Mouse (Mus musculus) hindbrain, postnatal 0 days (tissue): ENCODE data around the gene Rps2. TPM values are rescaled to one million over a fixed set of nuclear protein-coding genes. Genes with fewer than 3 reads are reported as not detected.

ENCODE experiments used
- ATAC-seq: fragments of 200-750 bp; cut with Nextera tagmentation; 2 replicates; pipeline ENCODE4 v1.8.0; 2017; ENCODE audit warnings: mild to moderate bottlenecking, moderate TSS enrichment, moderate library complexity
- DNase-seq: peaks from one replicate; pipeline ENCODE4 v3.0.0-alpha.2; 2015; ENCODE audit warnings: low spot score
- H3K27ac ChIP-seq: fragments of 300-500 bp; sonication (generic); 2 replicates; pipeline ENCODE4 v1.5.1; 2014; ENCODE audit warnings: mild to moderate bottlenecking
- H3K27me3 ChIP-seq: fragments of 300-500 bp; sonication (generic); 2 replicates; pipeline ENCODE4 v1.6.1; 2014; ENCODE audit warnings: low read length, mixed read lengths; ENCODE audit not compliant: insufficient read depth
- H3K36me3 ChIP-seq: fragments of 300-500 bp; sonication (generic); 2 replicates; pipeline ENCODE4 v1.6.1; 2014; ENCODE audit warnings: low read length, mixed read lengths; ENCODE audit not compliant: insufficient read depth
- H3K4me1 ChIP-seq: fragments of 300-500 bp; sonication (generic); 2 replicates; pipeline ENCODE4 v1.6.1; 2014; ENCODE audit warnings: antibody characterized with exemption, low read length, mixed read lengths; ENCODE audit not compliant: insufficient read depth
- H3K4me2 ChIP-seq: fragments of 300-500 bp; sonication (generic); 2 replicates; pipeline ENCODE4 v1.6.1; 2014; ENCODE audit warnings: low read depth, mild to moderate bottlenecking, low read length, moderate library complexity, mixed read lengths
- H3K4me3 ChIP-seq: fragments of 300-500 bp; sonication (generic); 2 replicates; pipeline ENCODE4 v1.5.1; 2014; ENCODE audit warnings: low read length
- H3K9ac ChIP-seq: fragments of 300-500 bp; sonication (generic); replicated peaks from 2 replicates; pipeline ENCODE4 v1.6.1; 2014; ENCODE audit warnings: mild to moderate bottlenecking, low read length, moderate library complexity, mixed read lengths
- H3K9me3 ChIP-seq: fragments of 300-500 bp; sonication (generic); 2 replicates; pipeline ENCODE4 v1.6.1; 2016; ENCODE audit warnings: low read length, mixed read lengths
- CTCF ChIP-seq: IDR thresholded peaks from 2 replicates; pipeline ENCODE4 v1.5.1; 2016; ENCODE audit warnings: antibody characterized with exemption, control low read depth, low read depth
- WGBS: fragments of 180-500 bp; shearing (Covaris S2); extraction: QIAGEN DNeasy Blood & Tissue Kit; methylation state at CpG from one replicate; pipeline ENCODE4 v1.1.7; 2014; 5-methylcytosine and 5-hydroxymethylcytosine counted together
- polyA plus RNA-seq: library from polyadenylated mRNA; unstranded; fragments of >200 nt; fragmentation: Nextera tagmentation; extraction: Ambion mirVana; gene quantifications from 2 replicates; pipeline ENCODE4 v1.2.1, GENCODE M21; 2015
- total RNA-seq: library from RNA; depleted of rRNA; stranded (reverse); fragments of >200 nt; gene quantifications from 2 replicates; pipeline ENCODE4 v1.2.3, GENCODE M21; 2014; rRNA removed

Gene Rps2
- total and polyA plus RNA-seq, 2 experiments from 2014 or later = 820 to 2,600 TPM

GRCm38 (mm10) chr17:24761121-24761520 lies 43.2 kb downstream of the Rps2 start:
- H3K4me3 ChIP-seq = no peak overlapping the region
- TF ChIP-seq CTCF = no peak
- WGBS = 56% methylated on average over 5 of the region's 5 CpGs
- no peak overlapping the region for H3K27ac ChIP-seq
- no peaks in the 10 kb centered on the region for H3K9me3 ChIP-seq
- H3K27me3 ChIP-seq = no peaks in the 10 kb centered on the region
- DNase-seq = no peak
- H3K4me2 ChIP-seq = no peak overlapping the region
- H3K36me3 ChIP-seq = no peaks in the 10 kb centered on the region
- no peak for ATAC-seq
- no peaks in the 10 kb centered on the region for H3K4me1 ChIP-seq
- no peak overlapping the region for H3K9ac ChIP-seq

GRCm38 (mm10) chr17:24765016-24765905 lies 47.3 kb downstream of the Rps2 start:
- ATAC-seq = peak; percentile 84

GRCm38 (mm10) chr17:24766266-24766875 lies 48.5 kb downstream of the Rps2 start:
- H3K36me3 ChIP-seq = no peaks in the 10 kb centered on the region
- DNase-seq (no peak), ATAC-seq (no peak)
- no peaks in the 10 kb centered on the region for H3K4me1 ChIP-seq
- TF ChIP-seq CTCF = no peak
- no peak overlapping the region for H3K27ac ChIP-seq
- H3K27me3 ChIP-seq = no peaks in the 10 kb centered on the region
- no peak overlapping the region for H3K4me2 ChIP-seq
- no peak overlapping the region for H3K9ac ChIP-seq
- no peak overlapping the region for H3K4me3 ChIP-seq
- 26% methylated on average over 12 of the region's 12 CpGs for WGBS
- no peaks in the 10 kb centered on the region for H3K9me3 ChIP-seq

More at GRCm38 (mm10) chr17:24765016-24765905, 47.3 kb downstream of the Rps2 start:
- WGBS = 47% methylated on average over 22 of the region's 22 CpGs
- Histone ChIP-seq H3K4me1 (no peaks in the 10 kb centered on the region), H3K36me3 (no peaks in the 10 kb centered on the region), H3K27me3 (no peaks in the 10 kb centered on the region), H3K4me3 (no peak overlapping the region), H3K9me3 (no peaks in the 10 kb centered on the region), H3K9ac (no peak overlapping the region), H3K27ac (peak overlapping the region; percentile 26; the same call in 1 of the 2 replicates), H3K4me2 (no peak overlapping the region)
- TF ChIP-seq CTCF = no peak
- peak; percentile 47 for DNase-seq

- Histone ChIP-seq H3K4me3 (no peak overlapping the region), H3K27me3 (no peaks in the 10 kb centered on the region), H3K9me3 (no peaks in the 10 kb centered on the region), H3K36me3 (no peaks in the 10 kb centered on the region), H3K4me2 (no peak overlapping the region), H3K27ac (no peak overlapping the region), H3K4me1 (no peaks in the 10 kb centered on the region), H3K9ac (no peak overlapping the region)
- ATAC-seq (no peak), DNase-seq (no peak)
- WGBS = 38% methylated on average over 3 of the region's 3 CpGs
- TF ChIP-seq CTCF = no peak
Observed at GRCm38 (mm10) chr17:24769146-24769545, 51.2 kb downstream of the Rps2 start.

Other genes with a start within 250 kb of the Rps2 start
Only the 30 nearest of the 33 such genes appear.
- gene Mlst8, start 239.0 kb upstream of the Rps2 start, total RNA-seq = 45.9 and 55.3 TPM in 2 replicates
- 26.3 and 26.4 TPM in 2 replicates for gene Mlst8, start 239.0 kb upstream of the Rps2 start, polyA plus RNA-seq
- 152 and 163 TPM in 2 replicates for gene Caskin1, start 229.5 kb upstream of the Rps2 start, total RNA-seq
- gene Caskin1, start 229.5 kb upstream of the Rps2 start, polyA plus RNA-seq = 42.1 and 43.7 TPM in 2 replicates
- gene Traf7, start 190.2 kb upstream of the Rps2 start, total RNA-seq = 159 and 165 TPM in 2 replicates
- gene Traf7, start 190.2 kb upstream of the Rps2 start, polyA plus RNA-seq = 64.0 and 66.1 TPM in 2 replicates
- 2.7 and 4.0 TPM in 2 replicates for gene Rab26, start 183.9 kb upstream of the Rps2 start, total RNA-seq
- 10.6 and 14.7 TPM in 2 replicates for gene Rab26, start 183.9 kb upstream of the Rps2 start, polyA plus RNA-seq
- gene Pkd1, start 168.3 kb upstream of the Rps2 start, total RNA-seq = 87.9 and 99.2 TPM in 2 replicates
- gene Pkd1, start 168.3 kb upstream of the Rps2 start, polyA plus RNA-seq = 14.9 and 16.0 TPM in 2 replicates
- gene Tsc2, start 85.5 kb upstream of the Rps2 start, total RNA-seq = 98.0 and 114 TPM in 2 replicates
- 45.7 and 51.2 TPM in 2 replicates for gene Tsc2, start 85.5 kb upstream of the Rps2 start, polyA plus RNA-seq
- gene Nthl1, start 85.4 kb upstream of the Rps2 start, total RNA-seq = 4.2 and 5.6 TPM in 2 replicates
- 7.2 and 7.8 TPM in 2 replicates for gene Nthl1, start 85.4 kb upstream of the Rps2 start, polyA plus RNA-seq
- gene Slc9a3r2, start 67.8 kb upstream of the Rps2 start, total RNA-seq = 72.8 and 91.1 TPM in 2 replicates
- gene Slc9a3r2, start 67.8 kb upstream of the Rps2 start, polyA plus RNA-seq = 57.6 and 60.6 TPM in 2 replicates
- gene Npw, start 59.7 kb upstream of the Rps2 start, total RNA-seq = 0.78 TPM in 1 of 2 replicates, not detected in the other
- 0.65 and 0.81 TPM in 2 replicates for gene Npw, start 59.7 kb upstream of the Rps2 start, polyA plus RNA-seq
- gene Zfp598, start 48.4 kb upstream of the Rps2 start, total RNA-seq = 40.9 and 47.0 TPM in 2 replicates
- 14.2 and 14.6 TPM in 2 replicates for gene Zfp598, start 48.4 kb upstream of the Rps2 start, polyA plus RNA-seq
- 331 and 347 TPM in 2 replicates for gene Syngr3, start 28.2 kb upstream of the Rps2 start, total RNA-seq
- 280 and 294 TPM in 2 replicates for gene Syngr3, start 28.2 kb upstream of the Rps2 start, polyA plus RNA-seq
- 21.1 and 26.1 TPM in 2 replicates for gene Gfer, start 22.0 kb upstream of the Rps2 start, total RNA-seq
- 39.7 and 41.4 TPM in 2 replicates for gene Gfer, start 22.0 kb upstream of the Rps2 start, polyA plus RNA-seq
- 6.1 and 8.1 TPM in 2 replicates for gene Noxo1, start 21.9 kb upstream of the Rps2 start, total RNA-seq
- 1.4 and 2.2 TPM in 2 replicates for gene Noxo1, start 21.9 kb upstream of the Rps2 start, polyA plus RNA-seq
- gene Tbl3, start 10.5 kb upstream of the Rps2 start, total RNA-seq = 53.2 and 55.2 TPM in 2 replicates
- 43.5 and 49.2 TPM in 2 replicates for gene Tbl3, start 10.5 kb upstream of the Rps2 start, polyA plus RNA-seq
- not detected in 2 replicates for gene Rnf151, start 53 bp upstream of the Rps2 start, total RNA-seq
- not detected in 2 replicates for gene Rnf151, start 53 bp upstream of the Rps2 start, polyA plus RNA-seq
- gene Ndufb10, start 6.4 kb downstream of the Rps2 start, total RNA-seq = 135 and 157 TPM in 2 replicates
- gene Ndufb10, start 6.4 kb downstream of the Rps2 start, polyA plus RNA-seq = 353 and 356 TPM in 2 replicates
- 1.3 TPM in 1 of 2 replicates, not detected in the other for gene Rpl3l, start 9.7 kb downstream of the Rps2 start, total RNA-seq
- 0.41 and 0.52 TPM in 2 replicates for gene Rpl3l, start 9.7 kb downstream of the Rps2 start, polyA plus RNA-seq
- 17.0 and 19.6 TPM in 2 replicates for gene Msrb1, start 18.5 kb downstream of the Rps2 start, total RNA-seq
- gene Msrb1, start 18.5 kb downstream of the Rps2 start, polyA plus RNA-seq = 22.7 and 25.5 TPM in 2 replicates
- not detected in 2 replicates for gene Hs3st6, start 34.9 kb downstream of the Rps2 start, total RNA-seq
- gene Hs3st6, start 34.9 kb downstream of the Rps2 start, polyA plus RNA-seq = 0.43 and 0.47 TPM in 2 replicates
- gene Meiob, start 86.2 kb downstream of the Rps2 start, total RNA-seq = not detected in 2 replicates
- 0.10 TPM in 1 of 2 replicates, not detected in the other for gene Meiob, start 86.2 kb downstream of the Rps2 start, polyA plus RNA-seq
- gene Hagh, start 122.0 kb downstream of the Rps2 start, total RNA-seq = 64.8 and 93.5 TPM in 2 replicates
- gene Hagh, start 122.0 kb downstream of the Rps2 start, polyA plus RNA-seq = 82.4 and 84.2 TPM in 2 replicates
- gene Fahd1, start 132.2 kb downstream of the Rps2 start, total RNA-seq = 16.6 and 25.7 TPM in 2 replicates
- gene Fahd1, start 132.2 kb downstream of the Rps2 start, polyA plus RNA-seq = 20.2 and 22.2 TPM in 2 replicates
- gene Igfals, start 147.9 kb downstream of the Rps2 start, total RNA-seq = 0.52 TPM in 1 of 2 replicates, not detected in the other
- 0.18 and 0.29 TPM in 2 replicates for gene Igfals, start 147.9 kb downstream of the Rps2 start, polyA plus RNA-seq
- gene Nubp2, start 168.2 kb downstream of the Rps2 start, total RNA-seq = 35.7 and 52.7 TPM in 2 replicates
- gene Nubp2, start 168.2 kb downstream of the Rps2 start, polyA plus RNA-seq = 63.5 and 65.0 TPM in 2 replicates
- 122 and 135 TPM in 2 replicates for gene Spsb3, start 168.5 kb downstream of the Rps2 start, total RNA-seq
- gene Spsb3, start 168.5 kb downstream of the Rps2 start, polyA plus RNA-seq = 90.6 and 94.9 TPM in 2 replicates
- 34.9 and 49.5 TPM in 2 replicates for gene Eme2, start 177.0 kb downstream of the Rps2 start, total RNA-seq
- gene Eme2, start 177.0 kb downstream of the Rps2 start, polyA plus RNA-seq = 21.4 and 24.3 TPM in 2 replicates
- 37.8 and 58.3 TPM in 2 replicates for gene Mrps34, start 177.0 kb downstream of the Rps2 start, total RNA-seq
- 124 and 136 TPM in 2 replicates for gene Mrps34, start 177.0 kb downstream of the Rps2 start, polyA plus RNA-seq
- 66.1 and 67.0 TPM in 2 replicates for gene Nme3, start 178.4 kb downstream of the Rps2 start, total RNA-seq
- 92.6 and 95.1 TPM in 2 replicates for gene Nme3, start 178.4 kb downstream of the Rps2 start, polyA plus RNA-seq
- gene Mapk8ip3, start 218.9 kb downstream of the Rps2 start, total RNA-seq = 165 and 177 TPM in 2 replicates
- 62.0 and 62.4 TPM in 2 replicates for gene Mapk8ip3, start 218.9 kb downstream of the Rps2 start, polyA plus RNA-seq
- 57.0 and 61.2 TPM in 2 replicates for gene Jpt2, start 242.6 kb downstream of the Rps2 start, total RNA-seq
- gene Jpt2, start 242.6 kb downstream of the Rps2 start, polyA plus RNA-seq = 63.1 and 68.5 TPM in 2 replicates